Mouse (Mus musculus) spleen, adult 2 months (tissue): ENCODE measurements around the gene Gcm2. TPM values are rescaled to one million over a fixed set of nuclear protein-coding genes. Genes with fewer than 3 reads are reported as not detected.

ENCODE experiments used
- DNase-seq, 2 experiments: peaks; one replicate each; pipeline versions ENCODE4 v3.0.0 to v3.0.0-alpha.2; 2012 to 2021; ENCODE audit warnings: low spot score in 2 of 2, low read depth in 1 of 2
- H3K27ac ChIP-seq: fragments of 200-500 bp; 2 replicates; pipeline ENCODE4 v1.5.1; 2012; ENCODE audit warnings: low read length, inconsistent platforms; ENCODE audit not compliant: insufficient read depth
- H3K27me3 ChIP-seq: fragments of 200-500 bp; 2 replicates; pipeline ENCODE4 v1.6.1; 2012; ENCODE audit warnings: mild to moderate bottlenecking, moderate library complexity, low read length, inconsistent platforms; ENCODE audit not compliant: control insufficient read depth, insufficient read depth
- H3K36me3 ChIP-seq: fragments of 200-500 bp; 2 replicates; pipeline ENCODE4 v1.6.1; 2012; ENCODE audit warnings: mild to moderate bottlenecking, low read length, inconsistent platforms; ENCODE audit not compliant: control insufficient read depth, insufficient read depth
- H3K4me1 ChIP-seq: fragments of 200-500 bp; 2 replicates; pipeline ENCODE4 v1.6.1; 2011; ENCODE audit warnings: inconsistent platforms; ENCODE audit not compliant: control insufficient read depth, insufficient read depth, insufficient read length
- H3K4me3 ChIP-seq: fragments of 200-500 bp; 2 replicates; pipeline ENCODE4 v1.5.1; 2011; ENCODE audit warnings: mild to moderate bottlenecking, inconsistent platforms; ENCODE audit not compliant: insufficient read depth, insufficient read length; ENCODE audit errors: extremely low read depth
- CTCF ChIP-seq: fragments of 200-500 bp; IDR thresholded peaks from 2 replicates; pipeline ENCODE4 v1.5.1; 2011; ENCODE audit warnings: mild to moderate bottlenecking, inconsistent platforms; ENCODE audit not compliant: insufficient read depth, insufficient read length, insufficient replicate concordance; ENCODE audit errors: extremely low read depth
- POLR2A ChIP-seq: fragments of 200-500 bp; IDR thresholded peaks from 2 replicates; pipeline ENCODE4 v1.6.1; 2011; ENCODE audit warnings: low read depth, low read length, inconsistent platforms
- WGBS: fragments of 180-500 bp; shearing (Covaris S2); methylation state at CpG from one replicate; pipeline ENCODE4 v1.1.7; 2018; 5-methylcytosine and 5-hydroxymethylcytosine counted together
- polyA plus RNA-seq: library from polyadenylated mRNA; depleted of rRNA; stranded (reverse); fragments of >200 nt; gene quantifications from 2 replicates; pipeline ENCODE4 v1.2.3, GENCODE M21; 2012

The Gcm2 gene
- polyA plus RNA-seq, 1 experiment, result 0.26 TPM

DNA sequence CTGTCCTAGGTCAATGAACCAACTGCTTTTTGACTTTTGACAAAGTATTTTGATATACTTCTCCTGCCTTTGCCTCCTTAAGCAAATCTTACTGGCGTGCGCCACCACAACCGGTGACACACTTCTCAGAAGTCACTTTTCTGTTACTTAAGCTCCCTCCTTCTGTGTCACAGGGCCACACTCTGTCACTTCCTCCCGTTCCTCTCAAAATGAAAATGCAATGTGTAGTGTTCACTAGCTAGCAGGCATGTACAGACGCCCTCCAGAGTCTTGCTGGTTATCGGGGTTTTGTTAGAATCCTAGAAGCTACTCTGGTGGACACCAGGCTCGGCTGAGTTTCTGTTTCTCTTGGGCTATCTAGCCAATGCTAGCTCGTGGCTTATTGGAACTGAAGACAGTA lies 17.5 kb upstream of the Gcm2 start:
- no peak overlapping the region for H3K4me3 ChIP-seq
- 20% methylated on average over 8 of the region's 8 CpGs for WGBS
- no peaks in the 10 kb centered on the region for H3K27me3 ChIP-seq

DNA sequence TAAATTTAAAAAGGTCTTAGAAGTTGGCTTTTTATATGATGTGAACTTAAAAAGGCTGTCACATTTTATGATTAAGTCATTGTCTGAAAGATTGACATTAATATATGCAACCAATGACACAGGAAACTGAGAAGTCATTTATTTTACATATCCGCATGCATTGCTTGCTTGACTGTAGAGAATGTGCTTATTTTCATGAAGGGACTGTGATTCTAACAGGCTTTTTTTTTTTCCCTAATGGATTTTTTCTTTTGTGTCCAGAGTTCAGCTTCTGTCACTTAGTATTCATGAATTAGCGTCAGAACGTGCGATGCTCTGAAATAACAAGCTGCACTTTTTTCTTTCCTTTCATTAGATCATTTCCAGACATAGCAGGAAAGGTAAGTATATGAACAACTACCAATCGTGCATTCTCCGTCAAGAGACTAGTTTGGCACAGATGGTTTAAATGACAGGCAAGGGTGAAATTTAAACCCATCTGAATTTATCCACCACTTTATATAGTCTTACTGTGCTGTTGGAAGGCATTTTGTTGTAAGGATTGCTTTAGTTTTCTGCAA lies 12.9 kb upstream of the Gcm2 start:
- Histone ChIP-seq H3K27me3 (no peaks in the 10 kb centered on the region), H3K4me3 (no peak overlapping the region), H3K36me3 (no peaks in the 10 kb centered on the region), H3K27ac (no peak overlapping the region), H3K4me1 (peaks cover 2% of the 10 kb centered on the region)
- 92% methylated on average over 6 of the region's 6 CpGs for WGBS
- no peak for TF ChIP-seq POLR2A
- no peak for TF ChIP-seq CTCF
- no peak for DNase-seq

More for the DNA sequence above, 17.5 kb upstream of the Gcm2 start:
- no peak for DNase-seq
- H3K36me3 ChIP-seq, result no peaks in the 10 kb centered on the region
- TF ChIP-seq POLR2A, result no peak
- TF ChIP-seq CTCF, result no peak
- H3K4me1 ChIP-seq, result no peaks in the 10 kb centered on the region
- H3K27ac ChIP-seq, result no peak overlapping the region

DNA sequence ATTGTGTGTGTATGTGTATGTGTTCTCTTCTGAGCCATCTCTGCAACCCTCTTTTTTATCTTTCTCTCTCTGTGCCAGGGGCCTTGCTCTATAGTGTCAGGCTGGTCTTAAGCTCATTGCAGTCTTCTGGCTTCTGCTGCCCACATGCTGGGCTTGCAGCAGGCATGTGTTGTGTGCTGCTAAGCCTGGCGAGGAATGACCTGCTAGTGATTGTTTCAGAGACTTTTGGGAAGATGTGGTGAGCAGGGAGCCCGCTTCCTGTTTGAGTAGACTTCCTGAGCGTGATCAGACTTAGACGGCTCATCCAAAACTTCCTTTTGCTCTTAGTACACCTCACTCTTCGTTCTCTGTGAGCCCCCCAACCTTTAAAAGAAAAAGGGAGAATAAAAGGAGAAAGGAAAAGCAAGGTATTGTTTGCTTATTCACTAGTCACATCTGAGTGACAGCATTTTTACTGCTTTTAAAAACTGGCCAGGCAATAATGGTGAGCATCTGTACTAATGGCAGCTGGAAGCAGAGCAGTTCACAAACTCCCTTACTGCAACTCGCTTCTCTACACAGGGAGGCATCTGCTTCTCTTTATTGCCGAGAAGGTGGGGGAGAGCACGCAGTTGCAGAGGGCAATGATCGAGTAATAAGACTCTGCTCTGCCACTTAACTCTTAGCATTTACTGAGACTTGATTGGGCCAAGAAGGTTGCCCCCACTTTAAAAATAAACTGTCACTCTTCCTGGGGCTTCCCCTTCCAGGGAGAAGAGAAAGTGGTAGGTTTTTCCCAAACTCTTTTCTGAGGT lies 8.5 kb upstream of the Gcm2 start:
- Histone ChIP-seq H3K27me3 (no peaks in the 10 kb centered on the region; the same call in 1 of the 2 replicates), H3K4me3 (no peak overlapping the region), H3K27ac (no peak overlapping the region), H3K4me1 (peaks cover 2% of the 10 kb centered on the region), H3K36me3 (no peaks in the 10 kb centered on the region)
- no peak for DNase-seq
- WGBS, result 5% methylated on average over 9 of the region's 9 CpGs
- no peak for TF ChIP-seq POLR2A

DNA sequence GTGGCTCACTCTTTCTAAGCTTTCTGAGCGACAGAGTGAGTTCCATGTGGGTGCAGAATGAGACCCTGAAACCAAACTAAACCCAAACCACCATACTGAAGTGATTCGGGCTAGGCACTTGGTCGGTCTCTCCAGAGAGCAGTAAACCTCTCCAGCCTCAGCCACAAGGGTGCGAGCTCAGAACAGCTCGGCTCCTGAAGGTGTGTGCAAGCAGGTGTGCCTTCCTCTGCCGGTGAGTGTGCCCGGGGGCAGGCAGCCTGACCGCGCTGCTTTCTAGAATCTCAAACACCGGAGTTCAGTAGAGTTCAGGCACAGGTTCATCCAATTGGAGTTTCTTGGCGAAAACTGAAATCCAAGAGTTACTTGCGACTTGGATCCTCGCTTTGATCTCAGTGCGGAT lies 3.1 kb upstream of the Gcm2 start, which contains the start of gene Sycp2l:
Gene Sycp2l, plus strand, starts transcription at position 368 of the 400 bp plus-strand sequence.
- no peak within 1 kb of the TSS for H3K27ac ChIP-seq
- no peak for DNase-seq
- no peaks in the 10 kb centered on the region for H3K36me3 ChIP-seq
- H3K4me3 ChIP-seq, result no peak within 1 kb of the TSS
- TF ChIP-seq CTCF (no peak), POLR2A (no peak)
- no peaks in the 10 kb centered on the region for H3K4me1 ChIP-seq
- WGBS, result 42% methylated on average over 14 of the region's 14 CpGs
- H3K27me3 ChIP-seq, result peaks cover 5% of the 10 kb centered on the region; the same call in 1 of the 2 replicates

DNA sequence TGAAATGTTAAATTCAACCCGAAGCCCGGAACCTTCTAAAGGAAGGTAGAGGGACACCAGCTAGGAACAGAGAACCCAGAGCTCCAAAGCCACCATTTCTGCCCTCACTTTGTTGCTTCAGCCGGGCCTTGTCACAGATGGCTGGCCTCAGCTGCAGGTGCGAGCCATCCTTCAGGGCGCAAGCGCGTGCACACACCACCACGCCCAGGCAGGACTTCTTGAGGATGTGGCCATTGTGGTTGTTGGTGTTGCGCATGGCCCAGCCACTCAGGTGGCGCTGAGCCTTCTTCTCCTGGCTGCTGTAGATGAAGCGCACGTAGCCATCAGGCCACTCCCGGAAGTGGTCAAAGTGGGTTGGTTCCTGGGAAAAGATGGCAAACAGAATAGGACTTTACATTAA lies 5.3 kb downstream of the Gcm2 start:
- Histone ChIP-seq H3K27me3 (no peaks in the 10 kb centered on the region), H3K27ac (no peak overlapping the region), H3K4me3 (no peak overlapping the region), H3K4me1 (no peaks in the 10 kb centered on the region), H3K36me3 (no peaks in the 10 kb centered on the region)
- no peak for DNase-seq
- no peak for TF ChIP-seq POLR2A
- TF ChIP-seq CTCF, result no peak
- 51% methylated on average over 13 of the region's 13 CpGs for WGBS

DNA sequence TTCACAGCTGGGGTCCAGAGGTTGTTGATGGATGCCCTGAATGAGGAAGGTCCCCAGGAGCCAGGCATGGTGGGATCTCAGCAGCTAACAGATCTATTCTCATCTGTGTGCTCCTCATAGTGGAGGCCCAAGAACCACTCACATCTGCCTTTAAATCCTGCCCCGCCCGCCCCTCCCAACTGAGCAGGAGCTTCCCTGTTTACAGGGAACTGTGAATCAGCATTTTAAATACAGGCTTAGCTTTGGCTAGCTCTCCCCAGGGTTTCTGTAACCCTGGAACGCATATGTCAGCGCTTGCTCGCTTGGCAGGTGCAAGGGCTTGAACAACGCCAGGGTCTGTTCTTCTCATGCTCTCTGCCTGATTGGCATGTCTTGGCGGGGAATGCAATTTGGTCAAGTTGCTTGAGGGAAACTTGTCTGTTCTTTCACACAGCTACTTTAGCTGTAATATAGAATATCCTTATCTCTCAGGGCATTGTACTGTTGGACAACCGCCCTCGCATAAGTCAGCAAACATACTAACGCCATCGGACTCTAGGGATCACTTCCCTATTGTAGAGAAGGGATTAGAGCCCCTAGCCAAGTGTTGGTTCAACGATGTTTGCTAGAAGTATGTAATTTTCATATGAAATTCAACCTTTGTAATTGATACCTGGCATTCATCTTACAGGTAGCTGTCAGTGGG lies 6.9 kb downstream of the Gcm2 start:
- H3K36me3 ChIP-seq, result no peaks in the 10 kb centered on the region
- H3K4me3 ChIP-seq, result no peak overlapping the region
- H3K4me1 ChIP-seq, result no peaks in the 10 kb centered on the region
- 88% methylated on average over 12 of the region's 12 CpGs for WGBS
- no peaks in the 10 kb centered on the region for H3K27me3 ChIP-seq
- TF ChIP-seq POLR2A (no peak), CTCF (no peak)
- no peak overlapping the region for H3K27ac ChIP-seq
- DNase-seq, result no peak
